Mouse (Mus musculus) myocyte (in vitro differentiated cells): ENCODE results near the gene Slc23a2.

Experiments
- CEBPB ChIP-seq: IDR thresholded peaks from 2 replicates; pipeline ENCODE4 v1.6.1; 2011; ENCODE audit warnings: mild to moderate bottlenecking, moderate library complexity; ENCODE audit not compliant: poor library complexity, insufficient read depth, severe bottlenecking
- E2F4 ChIP-seq: IDR thresholded peaks from one replicate; pipeline ENCODE4 v1.6.1; 2011; ENCODE audit warnings: mild to moderate bottlenecking, control low read depth, moderate library complexity; ENCODE audit not compliant: insufficient read depth
- MAX ChIP-seq: IDR thresholded peaks from one replicate; pipeline ENCODE4 v1.6.1; 2011; ENCODE audit warnings: low read depth, mild to moderate bottlenecking, control low read depth
- MYOD1 ChIP-seq, 3 experiments: IDR thresholded peaks; one replicate each; pipeline ENCODE4 v1.6.1; 2011; ENCODE audit warnings: control low read depth in 2 of 3, low read depth in 2 of 3, mild to moderate bottlenecking in 2 of 3, moderate library complexity in 1 of 3; ENCODE audit not compliant: insufficient read length in 2 of 3, control insufficient read depth in 1 of 3
- MYOG ChIP-seq, 3 experiments: IDR thresholded peaks; one replicate each; pipeline ENCODE4 v1.6.1; 2011; ENCODE audit warnings: control low read depth in 2 of 3, low read depth in 2 of 3, mild to moderate bottlenecking in 2 of 3; ENCODE audit not compliant: insufficient read length in 2 of 3, control insufficient read depth in 1 of 3, insufficient read depth in 1 of 3
- POLR2A ChIP-seq: IDR thresholded peaks from one replicate; pipeline ENCODE4 v1.6.1; 2011; ENCODE audit warnings: low read depth, mild to moderate bottlenecking, control low read depth, moderate library complexity; ENCODE audit not compliant: insufficient read length
- POLR2AphosphoS2 ChIP-seq: IDR thresholded peaks from one replicate; pipeline ENCODE4 v1.6.1; 2011; ENCODE audit warnings: low read depth, control low read depth; ENCODE audit not compliant: insufficient read length
- REST ChIP-seq: IDR thresholded peaks from one replicate; pipeline ENCODE4 v1.6.1; 2011; ENCODE audit warnings: mild to moderate bottlenecking, control low read depth, moderate library complexity; ENCODE audit not compliant: insufficient read depth, insufficient read length
- TCF12 ChIP-seq: IDR thresholded peaks from one replicate; pipeline ENCODE4 v1.6.1; 2011; ENCODE audit warnings: mild to moderate bottlenecking, control low read depth; ENCODE audit not compliant: poor library complexity, insufficient read depth, severe bottlenecking
- TCF3 ChIP-seq: IDR thresholded peaks from one replicate; pipeline ENCODE4 v1.6.1; 2011; ENCODE audit warnings: low read depth, control low read depth; ENCODE audit not compliant: insufficient read length
- USF1 ChIP-seq: IDR thresholded peaks from one replicate; pipeline ENCODE4 v1.6.1; 2011; ENCODE audit warnings: low read depth, mild to moderate bottlenecking, control low read depth, moderate library complexity

DNA sequence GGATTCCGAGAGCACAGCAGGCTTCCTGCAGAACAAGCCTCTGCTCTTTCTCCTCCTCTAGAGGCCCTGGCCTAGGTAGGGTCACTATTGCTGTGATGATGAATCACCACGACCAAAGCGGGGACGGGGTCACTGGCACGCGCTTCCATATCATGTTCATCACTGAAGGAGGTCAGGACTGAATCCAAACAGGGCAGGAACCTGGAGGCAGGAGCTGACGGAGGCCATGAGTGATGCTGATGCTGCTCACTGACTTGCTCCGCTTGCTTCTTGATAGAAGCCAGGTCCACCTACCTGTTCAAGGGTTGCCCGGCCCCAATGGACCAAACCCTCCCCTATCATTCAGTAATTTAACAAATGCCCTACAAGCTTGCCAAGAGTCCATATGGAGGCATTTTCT is 35.9 kb downstream of the Slc23a2 start:
- TF ChIP-seq TCF12: no peak
- TF ChIP-seq POLR2A: no peak
- no peak for TF ChIP-seq MYOG (IDR thresholded peaks at IDR 0.05; ENCODE audit: control insufficient read depth in 1 of 3, insufficient read depth in 1 of 3, insufficient read length in 2 of 3, low read depth in 2 of 3)
- TF ChIP-seq MAX: no peak
- TF ChIP-seq CEBPB: no peak
- TF ChIP-seq USF1: no peak
- no peak for TF ChIP-seq REST
- TF ChIP-seq MYOD1 (IDR thresholded peaks at IDR 0.05; ENCODE audit: control insufficient read depth in 1 of 3, insufficient read length in 2 of 3, low read depth in 2 of 3): no peak
- no peak for TF ChIP-seq E2F4
- no peak for TF ChIP-seq TCF3
- TF ChIP-seq POLR2AphosphoS2: no peak
